Comparison of ENCODE assay signal across 12 mouse cellular contexts in the genomic region with DNA sequence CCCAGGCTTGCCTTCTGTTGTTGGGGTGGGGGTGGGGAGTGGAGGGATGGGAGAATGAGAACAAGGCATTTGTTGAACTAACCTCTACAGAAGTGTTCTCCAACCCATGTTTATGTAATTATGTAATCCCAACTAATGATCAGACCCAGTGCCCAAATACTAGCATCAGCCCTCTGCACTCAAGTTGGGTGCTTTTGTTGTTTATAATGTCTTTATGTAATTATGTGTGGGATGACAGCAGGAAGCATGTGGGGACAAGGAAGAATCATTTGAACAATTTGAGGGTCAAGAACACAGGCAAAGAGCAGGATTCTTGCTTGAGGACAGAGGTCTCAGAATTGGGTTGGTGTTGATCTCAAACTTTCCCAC.
A peak's percentile ranks its signal among the peaks of the same experiment; 100 is the strongest.
DNase-seq lines count a peak whose midpoint lies in the region; ATAC-seq and TF ChIP-seq lines count a peak whose summit lies in the region.
"Had no signal": no experiment of that assay in that cellular context is flagged by ENCODE, and none has a peak within 500 bp of the region (broad histone marks: within the 10 kb centered on the region; RNA-seq: fewer than 3 reads in every experiment).

No protein-coding gene starts in this region.

- peak overlapping the region; percentile 95; the same call in 1 of the 2 replicates for H3K4me2 ChIP-seq in heart, postnatal 0 days (ENCODE audit: low read depth, low read length)
- peak overlapping the region; percentile 92 for H3K4me2 ChIP-seq in CH12.LX (ENCODE audit: insufficient read depth, low read depth, poor library complexity, severe bottlenecking)

- no peak for ATAC-seq in heart, postnatal 0 days (ENCODE audit: insufficient read depth, low read depth)
- no peak for ATAC-seq in monocyte, adult 5-6 weeks (replicated peaks; ENCODE audit: insufficient number of reproducible peaks, low FRiP score, low TSS enrichment, poor library complexity, severe bottlenecking)
- ATAC-seq: Patski had no signal

- no peak for DNase-seq in heart, postnatal 0 days (ENCODE audit: low spot score)
- no peak for DNase-seq in heart, embryonic 10.5 days (ENCODE audit: low spot score)
- DNase-seq in CH12.LX (ENCODE audit: extremely low read depth) = no peak
- peak; percentile 46 for DNase-seq in lung, postnatal 36 days
- DNase-seq in kidney, adult 9 months = no peak
- DNase-seq in gastrocnemius, postnatal 4 days (ENCODE audit: low spot score in 2 of 2) = no peak
- DNase-seq: adrenal gland, adult 8-10 months; kidney, adult 11 months had no signal

- TF ChIP-seq POLR2A in CH12.LX (IDR thresholded peaks at IDR 0.05; ENCODE audit: low read depth, low read length) = no peak
- no peak for TF ChIP-seq POLR2A in cortical plate, adult 2 months (IDR thresholded peaks at IDR 0.05; ENCODE audit: extremely low read depth, insufficient read depth, low read length)

- H3K27me3 ChIP-seq in heart, postnatal 0 days (ENCODE audit: control insufficient read depth, insufficient read depth, low read length) = no peaks in the 10 kb centered on the region
- H3K27me3 ChIP-seq in heart, embryonic 10.5 days (ENCODE audit: insufficient read depth, poor library complexity, severe bottlenecking) = peaks cover 29% of the 10 kb centered on the region
- no peaks in the 10 kb centered on the region for H3K27me3 ChIP-seq in CH12.LX (replicated peaks)
- H3K27me3 ChIP-seq: Patski had no signal

- no peak overlapping the region; the same call in 1 of the 2 replicates for H3K27ac ChIP-seq in heart, postnatal 0 days (ENCODE audit: low read depth)
- no peak overlapping the region for H3K27ac ChIP-seq in heart, embryonic 10.5 days
- peak overlapping the region; percentile 33 for H3K27ac ChIP-seq in CH12.LX (ENCODE audit: insufficient read depth, low read depth)
- H3K27ac ChIP-seq in cortical plate, adult 2 months (ENCODE audit: insufficient read depth, low read length) = peak overlapping the region; percentile 66
- H3K27ac ChIP-seq: liver, embryonic 15.5 days had no signal

- H3K79me2 ChIP-seq in CH12.LX (replicated peaks; ENCODE audit: control insufficient read depth, extremely low read depth, insufficient read depth, poor library complexity, severe bottlenecking) = peaks cover 5% of the 10 kb centered on the region

- H3K9me3 ChIP-seq in heart, postnatal 0 days (replicated peaks; ENCODE audit: control insufficient read depth, low read length) = no peaks in the 10 kb centered on the region
- H3K9me3 ChIP-seq in heart, embryonic 10.5 days = no peaks in the 10 kb centered on the region
- H3K9me3 ChIP-seq in CH12.LX (replicated peaks; ENCODE audit: low read length) = no peaks in the 10 kb centered on the region
- H3K9me3 ChIP-seq: liver, embryonic 15.5 days had no signal

- no peak overlapping the region for H3K9ac ChIP-seq in heart, postnatal 0 days (replicated peaks; ENCODE audit: low read depth, low read length)
- peak overlapping the region; percentile 23; the same call in 1 of the 2 replicates for H3K9ac ChIP-seq in CH12.LX (ENCODE audit: insufficient read depth, low read depth)
- H3K9ac ChIP-seq: liver, embryonic 15.5 days had no signal

- dilution Hi-C loops in CH12.LX (cut with MboI; ENCODE audit: extremely low pct_ligation_motif_present, extremely low pct_unique_long_range_greater_than_20kb, low sequenced_read_pairs) = no loop called here

- in situ Hi-C loops in CH12.LX (cut with MboI; ENCODE audit: low pct_ligation_motif_present, low pct_unique_long_range_greater_than_20kb, low sequenced_read_pairs) = no loop called here

- TF ChIP-seq EP300 in heart, postnatal 0 days (IDR thresholded peaks at IDR 0.05; ENCODE audit: low read depth) = no peak
- TF ChIP-seq EP300 in CH12.LX (IDR thresholded peaks at IDR 0.05; ENCODE audit: low read length) = no peak

- H3K4me1 ChIP-seq in heart, postnatal 0 days (ENCODE audit: control insufficient read depth, insufficient read depth) = peaks cover 33% of the 10 kb centered on the region
- H3K4me1 ChIP-seq in heart, embryonic 10.5 days = peaks cover 46% of the 10 kb centered on the region
- peaks cover 25 to 68% of the 10 kb centered on the region in 2 experiments for H3K4me1 ChIP-seq in CH12.LX (ENCODE audit: control insufficient read depth in 1 of 2, insufficient read depth in 2 of 2)
- peaks cover 12% of the 10 kb centered on the region; the same call in 1 of the 2 replicates for H3K4me1 ChIP-seq in cortical plate, adult 2 months (ENCODE audit: control insufficient read depth, insufficient read depth, low read length)

- H3K4me3 ChIP-seq in heart, postnatal 0 days (ENCODE audit: low read depth, low read length) = no peak overlapping the region
- H3K4me3 ChIP-seq in heart, embryonic 10.5 days = no peak overlapping the region
- H3K4me3 ChIP-seq in CH12.LX (replicated peaks in 1 of 3; ENCODE audit: low read depth in 2 of 3, low read length in 2 of 3, poor library complexity in 1 of 3) = no peak overlapping the region
- peak overlapping the region; percentile 82 for H3K4me3 ChIP-seq in cortical plate, adult 2 months (ENCODE audit: insufficient read depth, low read length)

- H3K36me3 ChIP-seq in heart, postnatal 0 days (replicated peaks; ENCODE audit: control insufficient read depth, insufficient read depth, low read length) = no peaks in the 10 kb centered on the region
- no peaks in the 10 kb centered on the region for H3K36me3 ChIP-seq in heart, embryonic 10.5 days
- H3K36me3 ChIP-seq in CH12.LX (replicated peaks in 1 of 2; ENCODE audit: control insufficient read depth in 1 of 2, insufficient read depth in 1 of 2, low read length in 1 of 2) = peaks cover 0 to 5% of the 10 kb centered on the region in 2 experiments
- H3K36me3 ChIP-seq: liver, embryonic 15.5 days had no signal

- TF ChIP-seq RAD21 in CH12.LX (IDR thresholded peaks at IDR 0.05; ENCODE audit: low read depth, low read length) = no peak

- no peak for TF ChIP-seq CTCF in heart, postnatal 0 days (IDR thresholded peaks at IDR 0.05; ENCODE audit: low read depth)
- no peak for TF ChIP-seq CTCF in CH12.LX (conservative IDR thresholded peaks at IDR 0.05 in 1 of 2, IDR thresholded peaks at IDR 0.05 in 1 of 2; ENCODE audit: low read depth in 2 of 2, low read length in 2 of 2)
- TF ChIP-seq CTCF in cortical plate, adult 2 months (IDR thresholded peaks at IDR 0.05; ENCODE audit: extremely low read depth, insufficient read depth, low read length) = no peak

TF ChIP-seq in CH12.LX, 34 proteins besides CTCF, POLR2A, EP300 and RAD21:
- no peak for TF ChIP-seq IRF4 (IDR thresholded peaks at IDR 0.05; ENCODE audit: low read depth, low read length)
- TF ChIP-seq JUND (conservative IDR thresholded peaks at IDR 0.05; ENCODE audit: low read depth, low read length) = no peak
- TF ChIP-seq ETS1 (conservative IDR thresholded peaks at IDR 0.05; ENCODE audit: low read depth, low read length) = no peak
- TF ChIP-seq NRF1 (IDR thresholded peaks at IDR 0.05; ENCODE audit: low read depth, low read length) = no peak
- TF ChIP-seq POLR2AphosphoS2 (IDR thresholded peaks at IDR 0.05; ENCODE audit: low read depth, low read length) = no peak
- no peak for TF ChIP-seq CHD2 (IDR thresholded peaks at IDR 0.05; ENCODE audit: low read length)

Comparison
In these comparisons a context has a peak if more than half of its experiments do, and no peak if none do; other contexts are left out.
1. H3K27ac ChIP-seq: peak in CH12.LX (single experiment) and cortical plate, adult 2 months (single experiment); none in heart, postnatal 0 days (single experiment) and heart, embryonic 10.5 days (single experiment).